Mouse (Mus musculus) thymus, postnatal 0 days (tissue): ENCODE measurements around the gene Itga5. TPM values are rescaled to one million over a fixed set of nuclear protein-coding genes. Genes with fewer than 3 reads are reported as not detected.
"Not testable (repeated sequence)": the region's sequence is repeated elsewhere in the genome, so short reads cannot be mapped to it uniquely, and the experiment has no call there.

Source experiments
- DNase-seq: peaks from one replicate; pipeline ENCODE4 v3.0.0-alpha.2; 2015; ENCODE audit warnings: low spot score
- polyA plus RNA-seq: library from polyadenylated mRNA; unstranded; fragments of >200 nt; fragmentation: Nextera tagmentation; extraction: Ambion mirVana; gene quantifications from 2 replicates; pipeline ENCODE4 v1.2.1, GENCODE M21; 2015

The Itga5 gene
- polyA plus RNA-seq = 9.6 and 10.5 TPM in 2 replicates

DNA sequence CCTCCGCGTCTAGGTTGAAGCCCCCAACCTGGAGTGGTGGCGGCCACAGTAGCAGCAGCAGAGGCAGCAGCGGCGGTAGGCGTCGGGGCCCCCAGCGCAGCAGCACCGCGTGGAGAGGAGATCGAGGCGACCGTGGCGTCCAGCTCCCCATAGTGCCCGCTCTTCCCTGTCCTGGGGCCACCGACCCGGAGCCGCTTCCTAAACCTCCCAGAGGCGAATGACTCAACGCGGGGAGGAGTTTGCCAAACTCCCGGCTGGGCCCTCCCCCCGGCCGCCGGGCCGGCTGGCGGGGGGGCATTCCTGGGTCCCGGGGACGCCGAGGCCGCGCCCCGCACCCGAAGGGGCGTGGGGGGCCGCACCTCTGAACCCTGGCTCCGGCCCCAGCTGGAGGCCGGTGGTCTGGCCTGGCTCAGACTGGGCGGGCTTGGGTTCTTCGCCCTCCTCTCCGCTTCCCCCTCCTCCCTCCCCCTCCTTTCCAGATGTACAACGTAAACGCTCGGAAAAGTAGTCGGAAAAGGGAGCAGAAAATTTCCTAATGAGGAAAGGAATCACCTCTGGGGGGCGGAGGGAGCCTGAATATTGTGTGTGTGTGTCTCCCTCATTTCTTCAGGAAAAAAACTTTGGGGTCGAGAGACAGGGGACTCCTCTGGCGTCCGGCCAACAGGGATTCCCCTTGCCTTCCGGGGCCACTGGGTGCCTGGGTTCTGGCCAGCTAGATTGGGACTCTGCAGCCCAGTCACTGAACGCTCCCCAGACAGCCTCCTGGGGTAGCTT, at the start of gene Itga5:
Gene Itga5, minus strand, starts transcription at position 388 of the 774 bp plus-strand sequence.
- DNase-seq = peak; percentile 33

DNA sequence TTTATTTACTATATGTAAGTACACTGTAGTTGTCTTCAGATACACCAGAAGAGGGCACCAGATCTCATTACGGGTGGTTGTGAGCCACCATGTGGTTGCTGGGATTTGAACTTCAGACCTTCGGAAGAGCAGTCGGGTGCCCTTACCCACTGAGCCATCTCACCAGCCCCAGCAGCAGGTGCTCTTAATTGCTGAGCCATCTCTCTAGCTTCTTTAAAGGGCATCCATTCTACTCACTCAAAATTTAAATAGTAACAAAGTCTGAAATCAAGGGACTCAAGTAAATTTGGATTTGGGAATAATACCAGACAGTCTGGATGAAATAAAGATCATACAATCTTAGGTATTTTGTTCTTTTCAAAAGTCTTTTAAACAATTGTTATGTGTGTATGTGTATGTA, 39.0 kb upstream of the Itga5 start:
- DNase-seq = not testable (repeated sequence)

DNA sequence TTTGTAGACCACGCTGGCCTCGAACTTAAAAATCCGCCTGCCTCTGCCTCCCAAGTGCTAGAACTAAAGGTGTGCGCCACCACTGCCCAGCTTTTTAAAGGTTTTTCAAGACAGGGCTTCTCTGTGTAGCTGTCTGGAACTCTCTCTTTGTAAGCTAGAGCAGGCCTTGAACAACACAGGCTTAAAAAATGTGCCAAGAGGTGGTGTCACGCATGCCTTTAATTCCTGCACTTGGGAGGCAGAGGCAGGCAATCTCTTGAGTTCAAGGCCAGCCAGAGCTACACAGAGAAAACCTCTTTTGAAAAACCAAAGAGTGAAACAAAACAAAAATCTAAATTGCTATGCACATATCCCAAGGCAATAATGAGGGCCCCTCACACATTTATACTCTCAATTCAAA, 34.8 kb upstream of the Itga5 start:
- DNase-seq = no peak

DNA sequence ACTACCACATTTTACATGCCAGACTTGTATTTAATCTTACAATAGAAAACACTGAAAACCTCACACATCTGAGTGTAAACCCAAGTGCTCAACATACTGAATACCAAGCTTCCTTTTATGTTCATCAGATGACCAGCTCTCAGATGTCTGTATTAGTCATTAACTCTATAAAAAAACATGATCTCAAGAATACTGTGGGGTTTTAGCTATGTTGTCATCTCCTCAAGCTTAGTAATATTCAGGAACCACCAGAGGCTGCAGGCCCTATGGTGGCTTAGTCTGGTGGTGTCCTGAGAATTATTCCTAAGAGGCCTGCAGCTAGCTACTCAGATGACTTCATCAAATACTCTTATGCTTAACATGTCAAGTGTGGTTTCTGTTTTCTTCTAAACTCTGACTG, 27.0 kb upstream of the Itga5 start:
- DNase-seq = no peak

DNA sequence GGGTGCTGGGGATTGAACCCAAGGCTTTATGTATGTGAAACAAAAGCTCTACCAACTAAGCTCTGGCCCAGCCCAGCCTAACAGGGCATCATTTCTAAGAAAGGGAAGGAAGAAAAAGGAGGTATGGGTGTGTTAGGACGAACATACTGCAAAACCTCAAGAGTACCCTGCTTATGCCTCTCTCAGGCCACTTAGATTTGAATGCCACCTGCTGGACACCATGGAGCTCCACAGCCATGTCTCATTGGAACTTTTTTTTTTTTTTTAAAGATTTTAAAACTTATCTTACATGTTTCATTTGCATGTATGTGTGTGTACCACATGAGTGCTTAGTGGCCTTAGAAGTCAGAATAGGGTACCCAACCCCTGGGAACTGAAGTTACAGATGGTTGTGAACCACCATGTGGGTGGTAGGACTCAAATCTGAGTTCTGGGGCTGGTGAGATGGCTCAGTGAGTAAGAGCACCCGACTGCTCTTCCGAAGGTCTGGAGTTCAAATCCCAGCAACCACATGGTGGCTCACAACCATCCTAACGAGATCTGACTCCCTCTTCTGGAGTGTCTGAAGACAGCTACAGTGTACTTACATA, 22.1 kb upstream of the Itga5 start:
- peak; percentile 16 for DNase-seq

DNA sequence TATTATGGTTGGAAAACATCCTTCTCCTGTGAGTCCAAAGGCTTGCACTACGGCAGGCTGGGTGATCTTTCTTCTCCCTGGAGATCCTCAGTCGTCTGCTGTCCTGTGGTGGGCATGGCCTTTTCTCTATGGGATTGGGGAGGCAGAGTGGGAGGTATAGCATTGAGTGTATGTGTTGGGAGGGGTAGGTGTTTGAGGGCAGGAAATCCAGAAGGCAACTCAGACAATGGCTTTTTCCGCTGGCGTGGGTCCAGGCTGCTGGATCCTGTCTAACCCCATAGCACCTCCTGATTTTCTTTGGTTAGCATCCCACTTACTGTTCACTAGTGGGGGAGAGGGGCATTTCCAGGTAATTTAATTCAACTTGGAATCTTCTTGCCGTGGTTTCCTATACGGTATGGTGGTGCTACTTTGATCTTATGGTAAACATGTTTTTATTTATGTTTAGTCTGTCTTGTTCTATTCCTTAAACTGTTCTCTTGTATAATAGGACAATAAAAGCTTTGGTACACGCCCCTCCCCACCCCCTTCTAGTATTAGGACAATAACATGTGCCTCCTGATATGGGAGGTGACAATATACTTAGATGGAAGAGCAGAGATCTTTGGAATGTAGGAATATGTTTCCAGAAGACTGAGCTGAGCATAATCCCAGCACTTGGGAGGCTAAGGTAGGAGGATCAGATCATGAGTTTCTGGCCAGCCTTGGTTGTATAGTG, 17.4 kb upstream of the Itga5 start:
- DNase-seq = no peak

DNA sequence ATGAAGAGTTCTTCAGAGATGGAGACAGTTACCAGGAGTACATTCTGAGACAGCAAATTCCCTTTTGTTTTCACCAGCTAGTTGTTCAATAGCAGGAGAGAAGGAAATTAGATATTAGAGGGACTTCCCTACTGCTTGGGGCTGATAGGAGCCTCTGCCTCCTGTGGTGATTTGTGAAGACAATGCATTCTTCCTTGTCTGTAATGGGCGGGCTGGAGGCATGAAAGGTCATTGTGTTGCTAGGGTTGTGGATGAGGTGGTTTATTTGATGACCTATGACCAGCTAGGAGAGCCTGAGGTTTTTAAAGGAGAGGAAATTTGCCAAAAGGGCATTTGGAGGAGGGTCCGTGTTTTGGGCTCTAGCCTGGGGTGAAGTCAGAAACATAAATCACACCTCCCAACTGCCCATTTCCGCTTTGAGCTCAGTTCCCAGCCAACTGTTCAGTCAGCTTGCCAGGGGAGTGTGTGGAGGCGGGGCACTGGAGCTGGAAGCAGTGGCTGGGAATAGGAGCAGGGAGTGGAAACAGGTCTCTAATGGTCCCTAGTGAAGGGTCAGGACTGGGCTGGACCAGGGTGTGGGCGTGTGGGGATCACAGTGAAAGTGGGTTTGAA, 16.3 kb upstream of the Itga5 start:
- no peak for DNase-seq

DNA sequence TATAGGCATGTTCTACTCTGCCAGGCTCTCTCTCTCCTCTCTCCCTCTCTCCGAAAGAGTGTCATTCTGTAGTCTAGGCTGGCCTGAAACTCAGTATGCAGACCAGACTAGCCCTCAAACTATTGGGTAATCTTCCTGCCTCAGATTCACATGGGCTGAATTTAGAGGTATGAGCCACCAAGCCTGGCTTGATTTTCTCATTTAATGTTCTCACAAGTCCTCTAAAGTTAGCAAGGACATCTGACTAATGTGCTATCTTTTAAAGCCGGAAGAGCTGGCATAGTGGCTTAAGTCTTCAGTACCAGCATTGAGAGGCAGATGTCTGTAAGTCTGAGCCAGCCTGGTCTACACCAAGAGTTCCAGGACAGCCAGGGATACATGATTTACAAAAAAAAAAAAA, 15.5 kb upstream of the Itga5 start:
- DNase-seq = no peak

DNA sequence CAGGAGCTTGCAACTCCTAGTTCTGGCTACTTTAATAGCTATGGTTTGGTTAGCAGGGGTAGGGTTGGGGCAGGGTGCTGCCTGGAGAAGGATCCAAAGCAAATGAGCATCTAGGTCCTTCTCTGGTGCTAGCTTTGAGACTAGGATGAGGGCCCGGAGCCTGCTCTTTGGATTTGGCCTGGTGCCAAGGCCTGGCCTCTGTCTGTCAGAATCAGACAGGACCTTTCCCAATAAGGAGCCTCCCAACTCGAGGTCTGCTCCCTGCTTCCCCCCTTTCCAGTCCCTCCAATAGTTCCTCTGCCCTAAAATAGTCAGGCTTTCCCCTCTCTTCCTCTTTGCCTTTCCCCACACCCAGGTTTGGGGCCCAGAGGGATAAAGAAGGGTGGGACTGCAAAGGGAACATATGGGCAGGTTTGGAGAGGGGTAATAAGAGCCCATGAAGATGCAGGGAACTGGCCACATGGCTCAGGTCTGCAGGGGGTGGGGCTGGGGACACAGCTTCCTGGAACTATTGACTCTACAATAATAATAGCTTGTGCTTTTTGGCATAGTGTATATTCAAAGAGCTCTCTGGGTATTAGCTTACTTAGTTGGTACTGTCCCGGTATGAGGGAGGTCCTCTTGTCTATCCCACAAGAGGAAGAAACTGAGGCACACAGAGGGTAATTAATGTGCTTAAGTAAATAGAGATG, 12.2 kb upstream of the Itga5 start:
- no peak for DNase-seq

DNA sequence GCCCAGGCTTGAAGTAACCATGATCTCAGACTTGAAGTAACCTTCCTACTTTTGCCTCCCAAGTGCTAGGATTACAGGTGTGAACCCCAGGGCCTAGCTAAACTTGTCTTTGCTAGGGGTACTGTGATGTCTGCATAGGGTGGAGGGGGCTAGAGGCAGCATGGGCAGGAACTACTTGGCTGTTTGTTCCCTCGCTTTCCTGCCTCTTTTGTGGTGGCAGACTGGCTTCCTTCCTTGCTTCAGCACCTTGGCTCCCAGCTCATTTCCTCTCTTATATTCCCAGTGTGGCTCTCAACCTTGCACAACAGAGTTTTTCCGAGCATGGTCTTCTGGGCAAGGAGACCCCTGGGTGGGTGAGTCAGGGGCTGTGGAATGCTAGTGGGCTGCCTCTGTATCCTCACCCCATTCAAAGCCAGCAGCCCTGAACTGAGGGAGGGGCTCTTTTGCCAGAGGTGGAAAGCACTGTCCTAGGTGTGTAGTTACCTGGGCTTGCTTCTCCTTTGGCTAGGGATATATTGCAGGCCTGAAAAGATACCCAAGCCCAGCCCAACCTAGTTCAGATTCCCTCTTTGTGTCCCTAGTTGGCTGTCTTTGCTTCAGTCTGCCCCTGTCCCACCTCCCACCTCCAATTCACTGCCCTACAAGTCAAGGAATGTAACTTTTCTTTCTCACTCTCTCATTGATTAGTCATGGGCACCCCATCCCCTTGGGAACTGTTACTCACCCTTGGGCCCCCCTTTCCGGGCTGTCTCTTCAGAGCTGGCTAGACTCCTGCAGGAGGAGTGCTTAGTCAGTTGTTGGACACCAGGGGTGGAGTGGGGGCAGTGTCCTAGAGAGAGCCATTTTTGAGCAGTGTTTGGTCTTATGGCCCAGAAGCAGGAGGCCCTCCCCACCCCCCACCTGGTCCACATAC, 11.4 kb upstream of the Itga5 start:
- no peak for DNase-seq

DNA sequence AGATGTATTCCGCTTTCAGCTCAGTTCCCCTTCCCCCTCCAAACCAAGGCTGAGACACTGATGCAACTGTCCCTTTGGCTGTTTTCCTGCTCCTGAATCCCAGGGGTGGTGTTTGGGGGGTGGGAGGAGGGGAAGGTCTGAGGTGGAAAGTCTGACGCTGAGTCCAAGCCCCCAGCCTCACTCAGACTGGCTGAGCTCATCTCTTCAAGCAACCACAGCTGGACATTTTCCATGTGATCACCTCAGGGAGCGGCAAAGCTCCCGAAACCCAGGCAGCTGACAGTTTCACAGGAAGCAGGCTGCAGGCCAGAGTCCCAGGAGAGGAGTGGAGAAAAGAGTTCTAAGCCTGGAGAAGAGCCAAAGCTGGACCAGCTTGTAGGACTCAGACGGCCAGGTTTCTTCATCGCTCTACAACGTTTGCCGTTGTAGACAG, 10.3 kb upstream of the Itga5 start:
- no peak for DNase-seq

DNA sequence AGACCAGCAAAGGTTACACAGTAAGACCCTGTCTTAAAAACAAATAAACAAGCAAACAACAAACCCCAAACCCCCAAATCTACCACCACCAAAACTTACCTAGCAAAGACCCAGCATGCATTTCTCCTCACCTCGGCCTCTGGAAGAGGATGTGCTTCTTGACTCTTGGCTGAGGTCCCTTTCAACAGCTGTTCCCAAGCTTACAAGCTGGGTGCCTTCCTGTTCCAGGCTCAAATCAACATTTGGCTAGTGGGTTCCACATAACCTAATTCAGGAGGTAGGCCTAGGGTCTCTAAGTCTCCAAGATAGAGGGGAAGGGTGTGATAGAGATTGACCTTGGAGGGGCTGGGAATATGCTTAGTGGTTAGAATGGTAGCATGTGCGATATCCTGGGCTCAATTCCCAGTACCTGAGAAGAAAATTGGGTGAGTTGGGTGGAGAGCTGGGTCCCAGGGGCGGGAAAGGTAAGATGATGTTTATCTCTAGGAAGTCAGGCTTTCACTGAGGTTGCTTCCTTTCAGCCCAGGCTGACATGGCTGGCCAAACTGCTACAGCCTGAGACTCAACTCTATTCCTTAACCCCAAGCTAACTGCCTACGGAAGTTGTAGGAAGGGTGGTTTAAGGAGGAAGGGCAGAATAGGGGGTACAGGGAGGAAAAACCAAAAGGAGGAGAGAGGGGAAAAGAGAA, 8.7 kb upstream of the Itga5 start:
- no peak for DNase-seq

DNA sequence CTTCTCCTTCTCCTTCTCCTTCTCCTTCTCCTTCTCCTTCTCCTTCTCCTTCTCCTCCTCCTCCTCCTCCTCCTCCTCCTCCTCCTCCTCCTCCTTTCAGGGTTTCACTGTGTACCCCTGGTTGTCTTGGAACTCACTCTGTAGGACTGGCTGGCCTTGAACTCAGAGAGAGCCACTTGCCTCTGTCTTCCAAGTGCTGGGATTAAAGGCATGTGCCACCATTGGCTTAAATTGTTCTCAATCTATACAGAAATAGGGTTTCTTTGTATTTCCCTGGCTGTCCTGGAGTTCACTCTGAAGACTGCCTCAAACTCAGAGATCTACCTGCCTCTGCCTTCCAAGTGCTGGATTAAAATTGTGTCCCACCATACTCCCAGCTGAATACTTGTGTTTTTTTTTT, 5.9 kb upstream of the Itga5 start:
- no peak for DNase-seq

DNA sequence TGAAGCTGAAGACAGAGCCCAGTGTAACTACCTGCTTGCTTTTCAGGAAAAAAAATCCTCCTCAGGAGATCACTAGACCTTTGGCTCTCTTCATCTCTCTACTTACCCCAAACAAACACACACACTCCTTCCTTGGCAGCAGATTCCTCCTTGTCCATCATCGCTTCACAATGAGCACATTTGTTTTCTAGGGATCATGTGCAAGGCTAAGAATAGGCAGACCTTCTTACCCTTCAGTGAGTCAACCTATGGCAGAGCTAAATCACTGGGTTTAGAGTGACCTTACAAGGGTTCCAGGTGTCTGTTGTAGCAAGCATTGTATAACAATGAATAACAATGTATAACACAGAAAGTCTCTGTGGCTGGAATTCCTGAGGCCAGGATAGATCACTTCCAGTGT, 5.2 kb upstream of the Itga5 start:
- DNase-seq = no peak

DNA sequence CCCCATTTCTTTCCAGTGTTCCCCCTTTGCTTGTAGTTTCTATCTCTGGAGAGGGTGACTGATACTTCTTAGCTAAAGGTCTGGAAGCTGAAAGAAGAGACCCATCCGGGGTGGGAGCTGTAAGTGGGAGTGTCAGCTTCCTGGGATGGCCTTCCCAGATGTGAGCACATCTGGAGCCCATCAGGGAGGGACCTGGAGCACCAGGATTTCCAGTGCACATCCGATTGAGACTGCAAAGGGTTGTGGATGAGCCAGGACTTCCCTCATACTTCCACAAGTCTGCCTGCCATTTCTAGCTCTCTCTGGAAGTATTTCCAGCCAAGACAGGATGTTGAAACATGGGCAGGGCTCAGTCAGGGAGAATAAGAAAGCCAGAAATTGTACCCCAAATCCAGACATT, 4.6 kb upstream of the Itga5 start:
- DNase-seq = no peak

DNA sequence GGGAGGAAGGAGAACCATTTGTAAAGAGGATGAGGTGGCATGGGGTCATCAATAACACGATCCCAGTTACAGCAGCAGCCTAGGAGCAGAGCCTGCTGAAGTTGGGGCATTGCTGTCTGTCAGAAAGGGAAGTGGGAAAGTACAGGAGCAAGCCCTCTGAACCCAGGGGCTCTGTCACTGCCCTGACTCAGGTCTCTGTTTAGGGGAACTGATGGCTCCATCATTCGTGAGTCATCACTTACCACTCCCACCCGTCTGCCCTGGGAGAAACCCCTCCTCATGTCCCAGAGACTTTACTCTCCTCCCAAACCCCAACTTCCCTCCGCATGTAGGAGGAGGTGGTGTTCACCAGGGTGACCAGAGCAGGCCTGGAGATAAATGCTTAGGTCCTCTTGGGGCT, 3.9 kb upstream of the Itga5 start:
- no peak for DNase-seq

DNA sequence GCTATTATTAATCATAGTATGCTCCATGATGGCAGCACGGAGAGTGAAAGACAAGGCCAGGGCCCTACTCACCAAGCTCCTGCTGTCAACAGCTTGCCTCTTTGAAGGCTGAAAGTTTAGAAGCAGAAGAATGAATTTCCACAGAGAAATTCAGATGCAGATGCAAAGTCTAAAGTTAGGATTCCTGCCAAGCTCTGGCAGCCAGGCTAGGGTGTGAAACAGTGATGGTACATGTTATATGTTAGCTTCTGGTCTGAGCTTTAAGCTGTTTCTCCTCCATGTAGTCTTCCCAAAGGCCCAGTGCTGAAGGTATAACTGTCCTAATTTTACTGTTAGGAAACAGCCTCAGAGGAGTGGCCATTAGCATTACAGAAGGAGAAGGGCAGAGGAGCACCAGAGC, 2.6 kb upstream of the Itga5 start:
- DNase-seq = no peak

DNA sequence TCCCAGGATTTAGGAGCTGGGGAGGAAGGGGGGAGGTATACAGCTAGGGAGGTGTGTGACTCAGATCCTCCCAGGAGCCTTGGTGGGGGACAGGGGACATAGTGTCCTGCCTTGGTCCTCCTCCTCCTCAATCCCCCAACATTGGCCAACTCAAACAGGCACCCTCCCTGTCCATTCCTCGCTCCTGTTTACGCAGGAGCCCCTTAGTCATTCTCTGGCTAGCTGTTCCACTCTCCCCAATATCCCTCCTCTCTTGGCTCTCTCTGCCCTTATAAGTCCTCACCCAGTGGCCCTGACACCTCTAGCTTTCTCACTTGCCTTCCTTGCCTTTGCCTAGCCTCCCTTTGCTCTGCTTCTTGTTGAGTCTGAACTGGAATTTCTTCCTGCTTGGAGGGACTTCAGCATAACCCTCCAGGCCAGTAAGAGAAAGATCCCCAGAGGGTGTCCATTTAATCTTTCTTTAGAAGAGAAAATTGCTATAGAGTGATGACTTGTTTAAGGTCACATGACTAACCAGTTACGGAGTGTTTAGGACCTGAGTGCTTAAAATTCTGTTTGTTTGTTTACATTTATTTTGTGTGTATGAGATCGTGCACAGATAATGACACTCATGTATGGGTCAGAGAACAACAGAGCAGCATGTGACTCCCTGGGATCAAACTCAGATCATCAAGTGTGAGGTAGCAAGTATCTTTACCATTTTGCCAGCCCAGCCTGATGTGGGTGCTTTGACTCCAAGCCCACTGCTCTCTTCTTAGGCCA, 1.8 kb upstream of the Itga5 start:
- DNase-seq = no peak
